In the genomic region with DNA sequence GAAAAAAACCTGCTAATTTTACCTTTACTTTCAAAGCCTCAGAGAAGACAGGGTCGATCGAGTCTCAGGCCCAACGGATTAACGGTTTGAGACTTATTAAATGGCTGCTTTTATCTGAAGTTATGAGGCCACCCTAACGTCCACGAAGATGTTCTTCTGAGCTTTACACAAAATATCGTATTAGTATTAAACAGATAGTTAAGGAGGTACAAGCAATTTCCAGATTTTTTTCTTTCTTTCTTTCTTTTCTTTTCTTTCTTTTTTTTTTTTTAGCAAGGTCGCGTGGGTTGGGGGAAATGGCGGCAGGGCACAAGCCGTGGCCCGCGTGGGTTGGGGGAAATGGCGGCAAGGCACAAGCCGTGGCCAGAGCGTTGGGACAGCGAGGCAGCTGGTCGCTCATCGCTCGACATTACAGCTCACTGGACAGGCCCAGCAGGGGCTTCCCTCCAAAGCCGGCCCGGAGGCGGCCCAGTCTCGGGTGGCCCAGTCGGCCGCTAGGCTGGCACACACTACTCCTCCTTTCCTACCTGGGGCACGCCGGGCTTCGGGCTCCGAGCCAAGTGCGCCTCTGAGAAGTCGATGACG, we compare ENCODE assay signal across 8 mouse cellular contexts. TPM values are rescaled to one million over a fixed set of nuclear protein-coding genes. Genes with fewer than 3 reads are reported as not detected.
DNase-seq lines count a peak whose midpoint lies in the region; ATAC-seq and TF ChIP-seq lines count a peak whose summit lies in the region.

No protein-coding gene starts in this region.

- no peak for DNase-seq in heart, adult 8-10 months (ENCODE audit: low spot score)
- DNase-seq in Patski (ENCODE audit: low read depth, low spot score) = no peak
- DNase-seq in forebrain, postnatal 0 days = no peak
- DNase-seq in adrenal gland, adult 2 months = no peak
- no peak for DNase-seq in kidney, adult 18-20 months
- no peak for DNase-seq in right cerebral cortex, postnatal 10 days (ENCODE audit: low spot score in 2 of 2)

- peak; percentile 65 for ATAC-seq in heart, embryonic 14.5 days (ENCODE audit: insufficient number of reproducible peaks, insufficient read depth, low FRiP score, low read depth)
- ATAC-seq in Patski = peak; percentile 82
- peak; percentile 80 for ATAC-seq in forebrain, postnatal 0 days

- H3K9ac ChIP-seq in heart, embryonic 14.5 days (ENCODE audit: low read length) = peak overlapping the region; percentile 98
- H3K9ac ChIP-seq in forebrain, postnatal 0 days = peak overlapping the region; percentile 90

- no peaks in the 10 kb centered on the region for H3K9me3 ChIP-seq in heart, embryonic 14.5 days (ENCODE audit: control insufficient read depth, low read length)
- H3K9me3 ChIP-seq in forebrain, postnatal 0 days (ENCODE audit: low read length) = no peaks in the 10 kb centered on the region

- H3K27me3 ChIP-seq in heart, embryonic 14.5 days (ENCODE audit: control insufficient read depth, insufficient read depth, low read length) = no peaks in the 10 kb centered on the region
- H3K27me3 ChIP-seq in Patski = no peaks in the 10 kb centered on the region
- H3K27me3 ChIP-seq in forebrain, postnatal 0 days (ENCODE audit: insufficient read depth, low read length) = no peaks in the 10 kb centered on the region

- in situ Hi-C loops in Patski (cut with MboI; ENCODE audit: low pct_unique_long_range_greater_than_20kb) = no loop called here

- H3K4me2 ChIP-seq in heart, embryonic 14.5 days (ENCODE audit: low read length) = peak overlapping the region; percentile 81
- peak overlapping the region; percentile 65 for H3K4me2 ChIP-seq in forebrain, postnatal 0 days (ENCODE audit: low read depth)

- peaks cover 59% of the 10 kb centered on the region for H3K36me3 ChIP-seq in heart, embryonic 14.5 days (ENCODE audit: control insufficient read depth, insufficient read depth, low read length)
- peaks cover 33% of the 10 kb centered on the region for H3K36me3 ChIP-seq in forebrain, postnatal 0 days (ENCODE audit: insufficient read depth)
- peaks cover 19% of the 10 kb centered on the region for H3K36me3 ChIP-seq in macrophage (ENCODE audit: inconsistent target)

- under 1% methylated on average over 33 of the region's 33 CpGs for WGBS in heart, embryonic 14.5 days
- under 1% methylated on average over 33 of the region's 33 CpGs for WGBS in forebrain, postnatal 0 days
- under 1% methylated on average over 33 of the region's 33 CpGs for WGBS in macrophage (ENCODE audit: missing documents)

- no peak for TF ChIP-seq CTCF in Patski (IDR thresholded peaks at IDR 0.05)
- no peak for TF ChIP-seq CTCF in forebrain, postnatal 0 days (IDR thresholded peaks at IDR 0.05; ENCODE audit: low read depth)

- peaks cover 0 to 18% of the 10 kb centered on the region in 2 experiments; a peak in 2 of 4 replicates for H3K4me1 ChIP-seq in heart, embryonic 14.5 days (ENCODE audit: control insufficient read depth in 2 of 2, insufficient read depth in 2 of 2, low read length in 2 of 2)
- peaks cover 15% of the 10 kb centered on the region; the same call in 1 of the 2 replicates for H3K4me1 ChIP-seq in forebrain, postnatal 0 days (ENCODE audit: insufficient read depth)

- peak overlapping the region; percentile 98 to 99 for H3K4me3 ChIP-seq in heart, embryonic 14.5 days (ENCODE audit: control insufficient read depth in 1 of 2, insufficient read depth in 1 of 2, low read depth in 1 of 2, low read length in 2 of 2)
- H3K4me3 ChIP-seq in forebrain, postnatal 0 days (ENCODE audit: low read depth, low read length) = peak overlapping the region; percentile 81
- peak overlapping the region; percentile 86 for H3K4me3 ChIP-seq in macrophage (ENCODE audit: inconsistent target)

- peaks cover 100% of the 10 kb centered on the region for H3K79me2 ChIP-seq in macrophage (ENCODE audit: inconsistent target)

- CTCF ChIA-PET in Patski (lab: Charles Lee) = interaction anchor here (0.8 to 1.2 kb wide), 3 partner anchors 10 to 30 kb away, joined by 3 to 5 read pairs (median 3); no protein-coding TSS in a partner anchor

- H3K27ac ChIP-seq in heart, embryonic 14.5 days (replicated peaks in 1 of 2; ENCODE audit: control insufficient read depth in 1 of 2, insufficient read depth in 1 of 2, low read depth in 2 of 2, low read length in 2 of 2) = peak overlapping the region; percentile 84 to 86
- peak overlapping the region; percentile 88 for H3K27ac ChIP-seq in forebrain, postnatal 0 days (ENCODE audit: low read depth, low read length)
- H3K27ac ChIP-seq in macrophage = peak overlapping the region; percentile 41

- POLR2A ChIA-PET in Patski (lab: Charles Lee) = interaction anchor here (0.8 to 1.4 kb wide), 2 partner anchors 25 to 28 kb away, joined by 3 to 8 read pairs; a partner anchor contains a TSS

RNA-seq across cellular contexts. Expression of a gene that starts 0.5 kb away (rescaled TPM):
- polyA plus RNA-seq in heart, embryonic 14.5 days (2014; fragmentation: Nextera tagmentation; extraction: Ambion mirVana) = 248 and 265 TPM in 2 replicates
- 100 to 1,000 TPM; 162 to 197 (median 180) TPM for total RNA-seq in heart, adult 8-10 months (2022)
- polyA plus RNA-seq in Patski (2021) (138 TPM), macrophage (2018) (44.6 to 126 TPM (median 109 TPM) in 3 replicates)
- 63.9 and 86.4 TPM in 2 replicates for total RNA-seq in forebrain, postnatal 0 days (2014; rRNA removed)
- polyA plus RNA-seq in forebrain, postnatal 0 days (2015; fragmentation: Nextera tagmentation; extraction: Ambion mirVana) = 208 and 262 TPM in 2 replicates
- total RNA-seq in macrophage (2018; cell fraction: chromatin; rRNA removed) = 10 to 100 TPM in 16 of 26 experiments, 1 to 10 TPM in 9, under 1 TPM in 1; 0.41 to 29.6 (median 13.5) TPM
- total RNA-seq in macrophage (2018; cell fraction: cytosol; rRNA removed) = 100 to 1,000 TPM in 18 of 26 experiments, 10 to 100 TPM in 8; 76.0 to 181 (median 114) TPM
- total RNA-seq in macrophage (2018; cell fraction: nucleus; rRNA removed) = 10 to 100 TPM in 22 of 26 experiments, 1 to 10 TPM in 4; 4.1 to 53.5 (median 24.6) TPM
- 100 to 1,000 TPM; 182 to 188 TPM for total RNA-seq in adrenal gland, adult 2 months (2021)
- 5.1 TPM in 2 replicates for polyA plus RNA-seq in adrenal gland, adult 2 months (2012; rRNA removed)

RNA-seq across cellular contexts. Expression of a gene that starts 0.6 kb away (rescaled TPM):
- 29.5 and 36.1 TPM in 2 replicates for polyA plus RNA-seq in heart, embryonic 14.5 days (2014; fragmentation: Nextera tagmentation; extraction: Ambion mirVana)
- total RNA-seq in heart, adult 8-10 months (2022) = 10 to 100 TPM in 2 of 4 experiments, 1 to 10 TPM in 2; 7.9 to 11.0 (median 9.7) TPM
- 15.5 TPM for polyA plus RNA-seq in Patski (2021)
- total RNA-seq in forebrain, postnatal 0 days (2014; rRNA removed) = 40.1 and 40.4 TPM in 2 replicates
- 18.0 and 28.6 TPM in 2 replicates for polyA plus RNA-seq in forebrain, postnatal 0 days (2015; fragmentation: Nextera tagmentation; extraction: Ambion mirVana)
- 100 to 1,000 TPM in 9 of 26 experiments, 10 to 100 TPM in 17; 36.5 to 159 (median 91.1) TPM for total RNA-seq in macrophage (2018; cell fraction: chromatin; rRNA removed)
- 10 to 100 TPM in 6 of 26 experiments, 1 to 10 TPM in 20; 3.1 to 14.5 (median 7.6) TPM for total RNA-seq in macrophage (2018; cell fraction: cytosol; rRNA removed)
- total RNA-seq in macrophage (2018; cell fraction: nucleus; rRNA removed) = 100 to 1,000 TPM in 6 of 26 experiments, 10 to 100 TPM in 20; 36.8 to 138 (median 61.9) TPM
- polyA plus RNA-seq in macrophage (2018) = 10.6 to 11.2 TPM (median 10.8 TPM) in 3 replicates
- 10 to 100 TPM; 15.3 to 28.5 TPM for total RNA-seq in adrenal gland, adult 2 months (2021)
- 11.3 and 13.3 TPM in 2 replicates for polyA plus RNA-seq in adrenal gland, adult 2 months (2012; rRNA removed)

RNA-seq across cellular contexts. Expression of a gene that starts 28.9 kb away (rescaled TPM):
- 78.0 and 84.0 TPM in 2 replicates for polyA plus RNA-seq in heart, embryonic 14.5 days (2014; fragmentation: Nextera tagmentation; extraction: Ambion mirVana)
- total RNA-seq in heart, adult 8-10 months (2022) = 10 to 100 TPM; 40.2 to 51.7 (median 44.9) TPM
- polyA plus RNA-seq in Patski (2021) (99.2 TPM), macrophage (2018) (90.8 to 150 TPM (median 111 TPM) in 3 replicates)
- total RNA-seq in forebrain, postnatal 0 days (2014; rRNA removed) = 72.2 and 79.6 TPM in 2 replicates
- polyA plus RNA-seq in forebrain, postnatal 0 days (2015; fragmentation: Nextera tagmentation; extraction: Ambion mirVana) = 95.6 and 109 TPM in 2 replicates
- total RNA-seq in macrophage (2018; cell fraction: chromatin; rRNA removed) = 10 to 100 TPM; 24.1 to 79.5 (median 51.5) TPM
- total RNA-seq in macrophage (2018; cell fraction: cytosol; rRNA removed) = 100 to 1,000 TPM in 18 of 26 experiments, 10 to 100 TPM in 8; 75.0 to 168 (median 135) TPM
- 100 to 1,000 TPM in 2 of 26 experiments, 10 to 100 TPM in 24; 30.2 to 119 (median 72.4) TPM for total RNA-seq in macrophage (2018; cell fraction: nucleus; rRNA removed)
- total RNA-seq in adrenal gland, adult 2 months (2021) = 10 to 100 TPM; 60.7 to 75.1 TPM
- polyA plus RNA-seq in adrenal gland, adult 2 months (2012; rRNA removed) = 2.1 and 2.3 TPM in 2 replicates

RNA-seq across cellular contexts. Expression of a gene that starts 51.3 kb away (rescaled TPM):
- polyA plus RNA-seq in heart, embryonic 14.5 days (2014; fragmentation: Nextera tagmentation; extraction: Ambion mirVana) = not detected in 2 replicates
- not detected for total RNA-seq in heart, adult 8-10 months (2022)
- polyA plus RNA-seq in Patski (2021) = not detected
- not detected in 2 replicates for total RNA-seq in forebrain, postnatal 0 days (2014; rRNA removed)
- not detected in 2 replicates for polyA plus RNA-seq in forebrain, postnatal 0 days (2015; fragmentation: Nextera tagmentation; extraction: Ambion mirVana)
- not detected for total RNA-seq in macrophage (2018; cell fraction: chromatin; rRNA removed)
- not detected for total RNA-seq in macrophage (2018; cell fraction: cytosol; rRNA removed)
- not detected for total RNA-seq in macrophage (2018; cell fraction: nucleus; rRNA removed)
- not detected in 3 replicates for polyA plus RNA-seq in macrophage (2018)
- not detected for total RNA-seq in adrenal gland, adult 2 months (2021)
- not detected in 2 replicates for polyA plus RNA-seq in adrenal gland, adult 2 months (2012; rRNA removed)

RNA-seq across cellular contexts. Expression of a gene that starts 55.1 kb away (rescaled TPM):
- 69.1 and 79.3 TPM in 2 replicates for polyA plus RNA-seq in heart, embryonic 14.5 days (2014; fragmentation: Nextera tagmentation; extraction: Ambion mirVana)
- total RNA-seq in heart, adult 8-10 months (2022) = 10 to 100 TPM; 18.9 to 30.4 (median 20.9) TPM
- polyA plus RNA-seq in Patski (2021) (164 TPM), macrophage (2018) (96.4 to 117 TPM (median 96.5 TPM) in 3 replicates)
- 53.5 and 69.2 TPM in 2 replicates for total RNA-seq in forebrain, postnatal 0 days (2014; rRNA removed)
- 73.1 and 84.9 TPM in 2 replicates for polyA plus RNA-seq in forebrain, postnatal 0 days (2015; fragmentation: Nextera tagmentation; extraction: Ambion mirVana)
- total RNA-seq in macrophage (2018; cell fraction: chromatin; rRNA removed) = 1,000 to 10,000 TPM in 1 of 26 experiments, 100 to 1,000 TPM in 25; 152 to 1,061 (median 268) TPM
- total RNA-seq in macrophage (2018; cell fraction: cytosol; rRNA removed) = 100 to 1,000 TPM in 23 of 26 experiments, 10 to 100 TPM in 3; 89.4 to 239 (median 117) TPM
- total RNA-seq in macrophage (2018; cell fraction: nucleus; rRNA removed) = 100 to 1,000 TPM; 137 to 891 (median 252) TPM
- 100 to 1,000 TPM; 176 to 197 TPM for total RNA-seq in adrenal gland, adult 2 months (2021)
- 29.7 and 61.1 TPM in 2 replicates for polyA plus RNA-seq in adrenal gland, adult 2 months (2012; rRNA removed)

Comparison
In these comparisons a context has a peak if more than half of its experiments do, and no peak if none do; other contexts are left out.
1. RNA of a gene that starts 28.9 kb away (polyA plus RNA-seq): 90.8 to 150 TPM in macrophage, 99.2 TPM in Patski (single experiment), 95.6 to 109 TPM in forebrain, postnatal 0 days and 78.0 to 84.0 TPM in heart, embryonic 14.5 days; 2.1 to 2.3 TPM in adrenal gland, adult 2 months; every median in the first group is over 10 times any median in the second.
2. Peak in every context shown above with its lines, with median percentiles within 50 percentile points of each other: ATAC-seq, H3K27ac ChIP-seq and H3K4me3 ChIP-seq.